Comparison of ENCODE assay signal across 17 mouse cellular contexts in genomic region chr8:105801153-105801904, GRCm38 (mm10). TPM values are rescaled to one million over a fixed set of nuclear protein-coding genes. Genes with fewer than 3 reads are reported as not detected.
A peak's percentile ranks its signal among the peaks of the same experiment; 100 is the strongest.
DNase-seq lines count a peak whose midpoint lies in the region; ATAC-seq and TF ChIP-seq lines count a peak whose summit lies in the region.
"Had no signal": no experiment of that assay in that cellular context is flagged by ENCODE, and none has a peak within 500 bp of the region (broad histone marks: within the 10 kb centered on the region; RNA-seq: fewer than 3 reads in every experiment).

No protein-coding gene starts in this region.

- H3K9me3 ChIP-seq in heart, embryonic 10.5 days: no peaks in the 10 kb centered on the region
- H3K9me3 ChIP-seq in CH12.LX (replicated peaks; ENCODE audit: low read length): no peaks in the 10 kb centered on the region
- H3K9me3 ChIP-seq in liver, embryonic 16.5 days (replicated peaks; ENCODE audit: control insufficient read depth, low read length): no peaks in the 10 kb centered on the region
- H3K9me3 ChIP-seq: hindbrain, embryonic 10.5 days; midbrain, embryonic 13.5 days had no signal

- no peak overlapping the region for H3K9ac ChIP-seq in CH12.LX (ENCODE audit: insufficient read depth, low read depth)
- peak overlapping the region; percentile 69 for H3K9ac ChIP-seq in liver, embryonic 16.5 days (ENCODE audit: low read depth, low read length)
- H3K9ac ChIP-seq: midbrain, embryonic 13.5 days had no signal

- in situ Hi-C loops in CH12.LX (cut with MboI; ENCODE audit: low pct_ligation_motif_present, low pct_unique_long_range_greater_than_20kb, low sequenced_read_pairs): no loop called here

- ATAC-seq in erythroblast, adult 5-6 weeks (replicated peaks; ENCODE audit: low FRiP score, poor library complexity, severe bottlenecking): peak; percentile 83
- peak; percentile 95 for ATAC-seq in liver, embryonic 16.5 days (ENCODE audit: low read depth)
- ATAC-seq: midbrain, embryonic 13.5 days had no signal

- no peak for TF ChIP-seq CTCF in CH12.LX (conservative IDR thresholded peaks at IDR 0.05 in 1 of 2, IDR thresholded peaks at IDR 0.05 in 1 of 2; ENCODE audit: low read depth in 2 of 2, low read length in 2 of 2)

- H3K27ac ChIP-seq in heart, embryonic 10.5 days: peak overlapping the region; percentile 72
- no peak overlapping the region for H3K27ac ChIP-seq in CH12.LX (ENCODE audit: insufficient read depth, low read depth)
- peak overlapping the region; percentile 99 for H3K27ac ChIP-seq in liver, embryonic 16.5 days (ENCODE audit: low read length)
- H3K27ac ChIP-seq: hindbrain, embryonic 10.5 days; midbrain, embryonic 13.5 days had no signal

- no peaks in the 10 kb centered on the region for H3K27me3 ChIP-seq in heart, embryonic 10.5 days (ENCODE audit: insufficient read depth, poor library complexity, severe bottlenecking)
- no peaks in the 10 kb centered on the region for H3K27me3 ChIP-seq in CH12.LX (replicated peaks)
- no peaks in the 10 kb centered on the region for H3K27me3 ChIP-seq in liver, embryonic 16.5 days (ENCODE audit: control insufficient read depth, insufficient read depth, low read depth, low read length)
- H3K27me3 ChIP-seq: midbrain, embryonic 13.5 days had no signal

- WGBS in heart, embryonic 10.5 days: 78% methylated on average over 6 of the region's 6 CpGs
- WGBS in liver, embryonic 16.5 days (ENCODE audit: insufficient replicate concordance): 32% methylated on average over 6 of the region's 6 CpGs

- TF ChIP-seq EP300 in CH12.LX (IDR thresholded peaks at IDR 0.05; ENCODE audit: low read length): peak; percentile 47

- no peak overlapping the region; the same call in 1 of the 2 replicates for H3K4me2 ChIP-seq in CH12.LX (ENCODE audit: insufficient read depth, low read depth, poor library complexity, severe bottlenecking)
- H3K4me2 ChIP-seq in liver, embryonic 16.5 days (ENCODE audit: low read depth, low read length): peak overlapping the region; percentile 75
- H3K4me2 ChIP-seq: midbrain, embryonic 13.5 days had no signal

- dilution Hi-C loops in CH12.LX (cut with MboI; ENCODE audit: extremely low pct_ligation_motif_present, extremely low pct_unique_long_range_greater_than_20kb, low sequenced_read_pairs): no loop called here

- intact Hi-C loops in left cerebral cortex, postnatal 25 days (cut with DNase I): no loop called here

- no peaks in the 10 kb centered on the region; the same call in 1 of the 2 replicates for H3K79me2 ChIP-seq in CH12.LX (replicated peaks; ENCODE audit: control insufficient read depth, extremely low read depth, insufficient read depth, poor library complexity, severe bottlenecking)

- TF ChIP-seq RAD21 in CH12.LX (IDR thresholded peaks at IDR 0.05; ENCODE audit: low read depth, low read length): no peak

- TF ChIP-seq POLR2A in CH12.LX (IDR thresholded peaks at IDR 0.05; ENCODE audit: low read depth, low read length): no peak

- peak; percentile 81 for DNase-seq in heart, embryonic 10.5 days (ENCODE audit: low spot score)
- no peak for DNase-seq in heart, postnatal 4 days
- DNase-seq in CH12.LX (ENCODE audit: extremely low read depth): peak; percentile 29
- DNase-seq in left cerebral cortex, postnatal 25 days (ENCODE audit: low spot score in 2 of 2): no peak
- no peak for DNase-seq in cerebellum, adult 11 months
- DNase-seq in kidney, adult 18-20 months: no peak
- DNase-seq: B cell, adult 2 months; heart, adult 18-20 months; kidney, adult 11 months; retina, postnatal 1 day; thymus, postnatal 14 days had no signal

- H3K4me1 ChIP-seq in heart, embryonic 10.5 days: peaks cover 22% of the 10 kb centered on the region
- H3K4me1 ChIP-seq in CH12.LX (ENCODE audit: control insufficient read depth in 1 of 2, insufficient read depth in 2 of 2): peaks cover 7 to 28% of the 10 kb centered on the region in 2 experiments
- peaks cover 77% of the 10 kb centered on the region for H3K4me1 ChIP-seq in liver, embryonic 16.5 days (ENCODE audit: control insufficient read depth, low read depth, low read length)

- H3K36me3 ChIP-seq in heart, embryonic 10.5 days: peaks cover 10% of the 10 kb centered on the region; the same call in 1 of the 2 replicates
- peaks cover 0 to 53% of the 10 kb centered on the region in 2 experiments for H3K36me3 ChIP-seq in CH12.LX (replicated peaks in 1 of 2; ENCODE audit: control insufficient read depth in 1 of 2, insufficient read depth in 1 of 2, low read length in 1 of 2)
- H3K36me3 ChIP-seq in liver, embryonic 16.5 days (ENCODE audit: control insufficient read depth, insufficient read depth): peaks cover 45% of the 10 kb centered on the region

- no peak overlapping the region for H3K4me3 ChIP-seq in heart, embryonic 10.5 days
- no peak overlapping the region for H3K4me3 ChIP-seq in CH12.LX (replicated peaks in 1 of 3; ENCODE audit: low read depth in 2 of 3, low read length in 2 of 3, poor library complexity in 1 of 3)
- H3K4me3 ChIP-seq in liver, embryonic 16.5 days (ENCODE audit: low read depth, low read length): peak overlapping the region; percentile 50
- H3K4me3 ChIP-seq: hindbrain, embryonic 10.5 days; midbrain, embryonic 13.5 days had no signal

TF ChIP-seq in CH12.LX, 34 proteins besides CTCF, POLR2A, EP300 and RAD21:
- TF ChIP-seq JUND (conservative IDR thresholded peaks at IDR 0.05; ENCODE audit: low read depth, low read length) (peak; percentile 84), JUN (IDR thresholded peaks at IDR 0.05; ENCODE audit: insufficient read depth, low read depth, low read length) (peak; percentile 78), IRF4 (IDR thresholded peaks at IDR 0.05; ENCODE audit: low read depth, low read length) (0 out of 2 replicates have a peak, but pooled peaks have one; percentile 34), TBP (conservative IDR thresholded peaks at IDR 0.05; ENCODE audit: low read depth, low read length) (no peak), MAFK (IDR thresholded peaks at IDR 0.05; ENCODE audit: insufficient replicate concordance, low read length) (no peak)
TF ChIP-seq in CH12.LX: peak in this region for 3.

RNA-seq across cellular contexts. Expression of gene Ranbp10, which starts 25.8 kb away (rescaled TPM):
- polyA plus RNA-seq in heart, embryonic 10.5 days (2016; fragmentation: Nextera tagmentation; extraction: Ambion mirVana): 8.6 and 10.4 TPM in 2 replicates
- 10 to 100 TPM; 22.3 to 23.1 TPM for total RNA-seq in heart, postnatal 4 days (2021)
- total RNA-seq in CH12.LX (2012; rRNA removed): 8.1 and 8.7 TPM in 2 replicates
- 7.4 and 7.9 TPM in 2 replicates for total RNA-seq in CH12.LX (2014; rRNA removed)
- 12.8 and 15.8 TPM in 2 replicates for polyA plus RNA-seq in CH12.LX (2012; ENCODE audit: insufficient read length, low read depth)
- 514 and 565 TPM in 2 replicates for total RNA-seq in erythroblast, adult 5-6 weeks (2015; ENCODE audit: low replicate concordance)
- total RNA-seq in erythroblast, adult 5-6 weeks (2017; ENCODE audit: low replicate concordance): 620 and 633 TPM in 2 replicates
- polyA plus RNA-seq in liver, embryonic 16.5 days (2015; fragmentation: Nextera tagmentation; extraction: Ambion mirVana): 44.3 and 50.1 TPM in 2 replicates
- total RNA-seq in left cerebral cortex, postnatal 25 days (2021): 10 to 100 TPM; 24.4 to 25.8 TPM

RNA-seq across cellular contexts. Expression of gene Tsnaxip1, which starts 26.2 kb away (rescaled TPM):
- 0.06 TPM in 2 replicates for polyA plus RNA-seq in heart, embryonic 10.5 days (2016; fragmentation: Nextera tagmentation; extraction: Ambion mirVana)
- total RNA-seq in heart, postnatal 4 days (2021): not detected
- 0.13 and 0.21 TPM in 2 replicates for total RNA-seq in CH12.LX (2012; rRNA removed)
- total RNA-seq in CH12.LX (2014; rRNA removed): 0.13 TPM in 1 of 2 replicates, not detected in the other
- 0.38 and 0.50 TPM in 2 replicates for polyA plus RNA-seq in CH12.LX (2012; ENCODE audit: insufficient read length, low read depth)
- 1.0 and 1.2 TPM in 2 replicates for total RNA-seq in erythroblast, adult 5-6 weeks (2015; ENCODE audit: low replicate concordance)
- 2.5 and 3.2 TPM in 2 replicates for total RNA-seq in erythroblast, adult 5-6 weeks (2017; ENCODE audit: low replicate concordance)
- polyA plus RNA-seq in liver, embryonic 16.5 days (2015; fragmentation: Nextera tagmentation; extraction: Ambion mirVana): 0.07 TPM in 2 replicates
- total RNA-seq in left cerebral cortex, postnatal 25 days (2021): not detected
- total RNA-seq: heart, adult 18-20 months; left cerebral cortex, postnatal 10 days had no signal
- polyA plus RNA-seq: frontal cortex, adult 2 months had no signal

RNA-seq across cellular contexts. Expression of gene Gfod2, which starts 42.9 kb away (rescaled TPM):
- polyA plus RNA-seq in heart, embryonic 10.5 days (2016; fragmentation: Nextera tagmentation; extraction: Ambion mirVana): 13.1 and 18.2 TPM in 2 replicates
- total RNA-seq in heart, postnatal 4 days (2021): 1 to 10 TPM; 4.6 to 4.9 TPM
- total RNA-seq in CH12.LX (2012; rRNA removed): 3.1 and 4.7 TPM in 2 replicates
- 1.7 and 1.8 TPM in 2 replicates for total RNA-seq in CH12.LX (2014; rRNA removed)
- polyA plus RNA-seq in CH12.LX (2012; ENCODE audit: insufficient read length, low read depth): 3.1 and 3.4 TPM in 2 replicates
- total RNA-seq in erythroblast, adult 5-6 weeks (2015; ENCODE audit: low replicate concordance): 0.21 and 0.38 TPM in 2 replicates
- total RNA-seq in erythroblast, adult 5-6 weeks (2017; ENCODE audit: low replicate concordance): 0.51 TPM in 1 of 2 replicates, not detected in the other
- 1.6 and 1.8 TPM in 2 replicates for polyA plus RNA-seq in liver, embryonic 16.5 days (2015; fragmentation: Nextera tagmentation; extraction: Ambion mirVana)
- total RNA-seq in left cerebral cortex, postnatal 25 days (2021): 10 to 100 TPM; 22.0 to 25.5 TPM

RNA-seq across cellular contexts. Expression of gene Cenpt, which starts 51.7 kb away (rescaled TPM):
- polyA plus RNA-seq in heart, embryonic 10.5 days (2016; fragmentation: Nextera tagmentation; extraction: Ambion mirVana): 46.5 and 55.2 TPM in 2 replicates
- 10 to 100 TPM; 16.8 to 18.4 TPM for total RNA-seq in heart, postnatal 4 days (2021)
- total RNA-seq in CH12.LX (2012; rRNA removed): 21.3 and 21.4 TPM in 2 replicates
- 17.3 TPM in 2 replicates for total RNA-seq in CH12.LX (2014; rRNA removed)
- polyA plus RNA-seq in CH12.LX (2012; ENCODE audit: insufficient read length, low read depth): 28.2 and 29.4 TPM in 2 replicates
- 13.1 and 15.9 TPM in 2 replicates for total RNA-seq in erythroblast, adult 5-6 weeks (2015; ENCODE audit: low replicate concordance)
- 9.6 and 11.3 TPM in 2 replicates for total RNA-seq in erythroblast, adult 5-6 weeks (2017; ENCODE audit: low replicate concordance)
- polyA plus RNA-seq in liver, embryonic 16.5 days (2015; fragmentation: Nextera tagmentation; extraction: Ambion mirVana): 19.1 and 20.5 TPM in 2 replicates
- total RNA-seq in left cerebral cortex, postnatal 25 days (2021): 10 to 100 TPM; 14.0 to 16.6 TPM

RNA-seq across cellular contexts. Expression of gene Thap11, which starts 53.6 kb away (rescaled TPM):
- polyA plus RNA-seq in heart, embryonic 10.5 days (2016; fragmentation: Nextera tagmentation; extraction: Ambion mirVana): 61.6 and 74.0 TPM in 2 replicates
- total RNA-seq in heart, postnatal 4 days (2021): 10 to 100 TPM; 26.4 to 29.3 TPM
- total RNA-seq in CH12.LX (2012; rRNA removed) (40.2 and 42.6 TPM in 2 replicates), CH12.LX (2014; rRNA removed) (29.7 and 31.9 TPM in 2 replicates)
- 21.3 and 21.7 TPM in 2 replicates for polyA plus RNA-seq in CH12.LX (2012; ENCODE audit: insufficient read length, low read depth)
- total RNA-seq in erythroblast, adult 5-6 weeks (2015; ENCODE audit: low replicate concordance): 6.3 and 16.3 TPM in 2 replicates
- total RNA-seq in erythroblast, adult 5-6 weeks (2017; ENCODE audit: low replicate concordance): 7.1 and 8.3 TPM in 2 replicates
- polyA plus RNA-seq in liver, embryonic 16.5 days (2015; fragmentation: Nextera tagmentation; extraction: Ambion mirVana): 25.4 and 26.4 TPM in 2 replicates
- 10 to 100 TPM; 40.0 to 40.4 TPM for total RNA-seq in left cerebral cortex, postnatal 25 days (2021)

Comparison
In these comparisons a context has a peak if more than half of its experiments do, and no peak if none do; other contexts are left out.
1. DNase-seq: peak in heart, embryonic 10.5 days (single experiment) and CH12.LX (single experiment); none in heart, postnatal 4 days (single experiment), left cerebral cortex, postnatal 25 days (0 of 2), cerebellum, adult 11 months (single experiment) and kidney, adult 18-20 months (single experiment).
2. RNA of gene Ranbp10, which starts 25.8 kb away (total RNA-seq): 514 to 633 TPM in erythroblast, adult 5-6 weeks; 24.4 to 25.8 TPM in left cerebral cortex, postnatal 25 days, 22.3 to 23.1 TPM in heart, postnatal 4 days and 7.4 to 8.7 TPM in CH12.LX; every median in the first group is over 10 times any median in the second.